Mouse (Mus musculus) forebrain, embryonic 14.5 days (tissue): ENCODE data around the gene Kcng4. TPM values are rescaled to one million over a fixed set of nuclear protein-coding genes. Genes with fewer than 3 reads are reported as not detected.

Source experiments
- ATAC-seq: fragments of 200-750 bp; cut with Nextera tagmentation; 2 replicates; pipeline ENCODE4 v1.8.0; 2017; ENCODE audit warnings: mild to moderate bottlenecking, moderate library complexity
- DNase-seq: peaks from one replicate; pipeline ENCODE4 v3.0.0-alpha.2; 2015; ENCODE audit warnings: low spot score
- H3K27ac ChIP-seq: fragments of 300-500 bp; sonication (generic); 2 replicates; pipeline ENCODE4 v1.5.1; 2014; ENCODE audit warnings: low read depth, mild to moderate bottlenecking, control low read depth, low read length, moderate library complexity
- H3K27me3 ChIP-seq: fragments of 300-500 bp; sonication (generic); replicated peaks from 2 replicates; pipeline ENCODE4 v1.6.1; 2014; ENCODE audit warnings: low read length, control low read depth, mixed read lengths; ENCODE audit not compliant: control insufficient read depth, insufficient read depth
- H3K36me3 ChIP-seq: fragments of 300-500 bp; sonication (generic); 2 replicates; pipeline ENCODE4 v1.6.1; 2014; ENCODE audit warnings: low read length, control low read depth; ENCODE audit not compliant: control insufficient read depth, insufficient read depth
- H3K4me1 ChIP-seq: fragments of 300-500 bp; sonication (generic); 2 replicates; pipeline ENCODE4 v1.6.1; 2014; ENCODE audit warnings: antibody characterized with exemption, low read length, control low read depth; ENCODE audit not compliant: control insufficient read depth, insufficient read depth
- H3K4me2 ChIP-seq: fragments of 300-500 bp; sonication (generic); 2 replicates; pipeline ENCODE4 v1.6.1; 2014; ENCODE audit warnings: mild to moderate bottlenecking, control low read depth, low read length
- H3K4me3 ChIP-seq: fragments of 300-500 bp; sonication (generic); 2 replicates; pipeline ENCODE4 v1.5.1; 2014; ENCODE audit warnings: low read depth, low read length, control low read depth
- H3K9ac ChIP-seq: fragments of 300-500 bp; sonication (generic); 2 replicates; pipeline ENCODE4 v1.6.1; 2014; ENCODE audit warnings: mild to moderate bottlenecking, low read length, control low read depth, moderate library complexity
- H3K9me3 ChIP-seq: fragments of 300-500 bp; sonication (generic); replicated peaks from 2 replicates; pipeline ENCODE4 v1.6.1; 2016; ENCODE audit warnings: low read length, control low read depth, mixed read lengths; ENCODE audit not compliant: control insufficient read depth
- WGBS: fragments of 180-500 bp; shearing (Covaris S2); extraction: QIAGEN DNeasy Blood & Tissue Kit; methylation state at CpG from one replicate; pipeline ENCODE4 v1.1.7; 2014; 5-methylcytosine and 5-hydroxymethylcytosine counted together
- polyA plus RNA-seq: library from polyadenylated mRNA; unstranded; fragments of >200 nt; fragmentation: Nextera tagmentation; extraction: Ambion mirVana; gene quantifications from 2 replicates; pipeline ENCODE4 v1.2.1, GENCODE M21; 2014

The Kcng4 gene
- polyA plus RNA-seq, 1 experiment from 2014 or later: 0.20 TPM

- no peaks in the 10 kb centered on the region for H3K9me3 ChIP-seq
- no peak overlapping the region for H3K4me3 ChIP-seq
- H3K36me3 ChIP-seq: no peaks in the 10 kb centered on the region
- no peak overlapping the region for H3K27ac ChIP-seq
- ATAC-seq (no peak), DNase-seq (peak; percentile 25)
- 0 out of 2 replicates have a peak, but pooled peaks cover 11% of the 10 kb centered on the region for H3K27me3 ChIP-seq
- H3K4me2 ChIP-seq: no peak overlapping the region
- no peaks in the 10 kb centered on the region for H3K4me1 ChIP-seq
- WGBS: 22% methylated on average over 14 of the region's 14 CpGs
- H3K9ac ChIP-seq: no peak overlapping the region
Measured at GRCm38 (mm10) chr8:119634616-119635336, 704 bp downstream of the Kcng4 start.

DNA sequence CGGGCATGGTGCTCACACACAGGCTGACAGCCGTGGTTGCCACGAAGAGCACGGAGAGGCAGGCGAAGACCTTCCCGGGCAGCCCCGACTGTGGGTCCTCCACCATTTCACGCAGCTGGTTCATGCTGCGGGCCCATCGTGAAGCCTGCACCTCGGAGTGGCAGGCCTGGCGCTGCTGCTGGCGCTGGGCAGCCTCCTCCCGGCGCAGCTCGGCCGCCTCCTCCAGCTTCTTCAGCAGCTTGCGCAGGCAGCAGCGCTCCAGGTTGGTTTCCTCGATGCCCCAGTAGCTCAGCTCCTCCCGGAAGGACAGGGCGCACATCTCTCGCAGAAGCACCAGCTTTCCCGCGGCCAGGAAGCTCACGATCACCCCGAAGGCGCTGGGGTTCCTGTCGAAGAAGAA is 2.6 kb downstream of the Kcng4 start:
- no peak overlapping the region for H3K9ac ChIP-seq
- H3K36me3 ChIP-seq: no peaks in the 10 kb centered on the region
- DNase-seq (no peak), ATAC-seq (no peak)
- H3K27me3 ChIP-seq: 0 out of 2 replicates have a peak, but pooled peaks cover 11% of the 10 kb centered on the region
- H3K4me2 ChIP-seq: no peak overlapping the region
- no peaks in the 10 kb centered on the region for H3K9me3 ChIP-seq
- no peak overlapping the region for H3K27ac ChIP-seq
- WGBS: 63% methylated on average over 29 of the region's 29 CpGs
- no peak overlapping the region for H3K4me3 ChIP-seq
- no peaks in the 10 kb centered on the region for H3K4me1 ChIP-seq

DNA sequence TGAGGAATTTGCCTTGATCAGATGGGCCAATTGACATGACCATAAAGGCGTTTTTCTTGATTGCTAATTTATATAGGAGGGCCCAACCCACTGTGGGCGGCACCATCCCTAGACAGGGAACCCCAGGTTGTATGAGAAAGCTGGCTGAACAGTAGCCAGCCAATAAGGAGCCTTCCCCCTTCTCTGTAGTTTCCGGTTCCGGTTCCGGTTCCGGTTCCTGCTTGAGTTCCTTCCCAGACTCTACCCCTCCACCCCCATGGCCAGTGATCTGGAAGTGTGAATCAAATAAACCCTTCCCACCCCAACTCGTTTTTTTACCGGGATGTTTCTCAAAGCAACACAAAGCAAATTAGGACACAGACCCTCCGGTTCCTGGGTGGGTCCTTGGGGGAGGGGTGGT is 3.2 kb downstream of the Kcng4 start:
- no peak for DNase-seq
- WGBS: 87% methylated on average over 9 of the region's 9 CpGs
- Histone ChIP-seq H3K4me1 (no peaks in the 10 kb centered on the region), H3K9ac (no peak overlapping the region), H3K27ac (no peak overlapping the region), H3K27me3 (0 out of 2 replicates have a peak, but pooled peaks cover 11% of the 10 kb centered on the region), H3K9me3 (no peaks in the 10 kb centered on the region), H3K4me2 (no peak overlapping the region), H3K4me3 (no peak overlapping the region), H3K36me3 (no peaks in the 10 kb centered on the region)
- no peak for ATAC-seq

DNA sequence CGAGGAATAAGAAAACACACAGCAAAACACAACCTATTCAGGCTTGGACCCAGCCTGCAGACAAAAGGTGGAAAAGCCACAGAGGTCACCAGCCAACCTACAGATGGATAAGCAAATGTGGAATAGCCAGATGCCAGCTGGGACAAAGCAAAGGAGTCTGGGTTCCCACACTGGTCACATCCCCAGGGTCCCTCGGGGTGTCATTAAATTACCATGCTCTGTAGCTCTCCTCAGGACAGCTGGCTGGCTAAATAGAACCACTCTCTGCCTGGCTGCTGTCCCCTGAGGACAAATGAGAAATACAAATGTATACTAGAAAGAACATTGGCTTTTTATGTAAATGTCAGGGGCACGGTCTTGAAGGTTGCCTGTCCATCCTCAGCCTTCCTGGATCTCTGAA is 4.6 kb downstream of the Kcng4 start:
- DNase-seq (no peak), ATAC-seq (no peak)
- H3K9ac ChIP-seq: no peak overlapping the region
- no peaks in the 10 kb centered on the region for H3K36me3 ChIP-seq
- WGBS: 54% methylated on average over 3 of the region's 3 CpGs
- no peak overlapping the region for H3K4me3 ChIP-seq
- 0 out of 2 replicates have a peak, but pooled peaks cover 11% of the 10 kb centered on the region for H3K27me3 ChIP-seq
- no peak overlapping the region for H3K4me2 ChIP-seq
- H3K4me1 ChIP-seq: no peaks in the 10 kb centered on the region
- no peaks in the 10 kb centered on the region for H3K9me3 ChIP-seq
- no peak overlapping the region for H3K27ac ChIP-seq

GRCm38 (mm10) chr8:119627613-119628359 is 7.7 kb downstream of the Kcng4 start:
- H3K4me3 ChIP-seq: no peak overlapping the region
- no peaks in the 10 kb centered on the region for H3K4me1 ChIP-seq
- no peaks in the 10 kb centered on the region; the same call in 1 of the 2 replicates for H3K27me3 ChIP-seq
- no peak for ATAC-seq
- H3K36me3 ChIP-seq: no peaks in the 10 kb centered on the region
- H3K9me3 ChIP-seq: no peaks in the 10 kb centered on the region
- no peak overlapping the region for H3K4me2 ChIP-seq
- no peak for DNase-seq
- H3K9ac ChIP-seq: no peak overlapping the region
- WGBS: 52% methylated on average over 10 of the region's 10 CpGs
- H3K27ac ChIP-seq: no peak overlapping the region

GRCm38 (mm10) chr8:119627199-119627598 is 8.3 kb downstream of the Kcng4 start:
- Histone ChIP-seq H3K9ac (no peak overlapping the region), H3K4me2 (no peak overlapping the region), H3K4me3 (no peak overlapping the region), H3K4me1 (no peaks in the 10 kb centered on the region), H3K36me3 (no peaks in the 10 kb centered on the region), H3K9me3 (no peaks in the 10 kb centered on the region), H3K27ac (no peak overlapping the region), H3K27me3 (no peaks in the 10 kb centered on the region; the same call in 1 of the 2 replicates)
- ATAC-seq: no peak
- 83% methylated on average over 7 of the region's 7 CpGs for WGBS
- DNase-seq: no peak

DNA sequence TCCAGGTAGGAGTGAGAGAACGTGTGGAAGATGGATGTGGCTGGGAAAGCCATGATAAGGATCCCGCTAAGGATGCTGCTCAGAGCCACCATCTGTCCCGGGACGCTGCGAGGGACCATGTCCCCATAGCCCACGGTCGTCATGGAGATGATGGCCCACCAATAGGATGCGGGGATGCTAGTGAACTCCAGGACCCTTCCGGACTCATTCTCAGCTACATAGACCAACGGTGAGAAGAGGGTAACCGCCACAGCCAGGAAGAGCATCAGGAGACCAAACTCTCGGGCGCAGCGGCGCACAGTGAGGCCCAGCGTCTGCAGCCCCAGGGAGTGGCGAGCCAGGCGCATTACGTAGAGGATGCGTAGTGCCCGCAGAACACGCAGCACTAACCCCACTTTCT is 9.7 kb downstream of the Kcng4 start:
- 86% methylated on average over 22 of the region's 22 CpGs for WGBS

DNA sequence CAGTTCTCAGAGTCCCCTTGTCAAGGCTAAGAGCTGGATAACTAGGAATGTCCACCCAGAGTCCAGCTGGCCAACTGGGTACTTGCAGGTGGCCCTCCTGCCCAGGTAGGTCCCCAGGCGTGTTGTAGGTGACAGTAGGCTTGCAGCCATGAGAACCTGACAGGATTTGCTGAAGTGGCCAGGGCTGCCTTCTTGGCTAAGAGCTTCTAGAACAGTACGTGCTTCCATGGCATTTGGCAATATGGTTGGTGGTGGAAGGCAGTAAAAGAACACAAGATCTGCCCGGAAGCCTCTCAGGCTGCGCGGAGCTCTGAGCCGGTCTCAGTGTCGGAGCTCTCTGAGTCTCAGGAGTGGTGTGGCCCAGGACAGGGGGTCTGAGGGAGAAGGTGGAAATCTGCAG is 10.6 kb downstream of the Kcng4 start:
- Histone ChIP-seq H3K4me2 (no peak overlapping the region), H3K4me3 (no peak overlapping the region), H3K27me3 (no peaks in the 10 kb centered on the region; the same call in 1 of the 2 replicates), H3K9me3 (no peaks in the 10 kb centered on the region), H3K4me1 (no peaks in the 10 kb centered on the region), H3K36me3 (no peaks in the 10 kb centered on the region), H3K9ac (no peak overlapping the region), H3K27ac (no peak overlapping the region)
- 87% methylated on average over 7 of the region's 7 CpGs for WGBS
- DNase-seq: no peak
- ATAC-seq: no peak

More for the DNA sequence above, 9.7 kb downstream of the Kcng4 start:
- no peak for ATAC-seq
- H3K27ac ChIP-seq: no peak overlapping the region
- H3K9me3 ChIP-seq: no peaks in the 10 kb centered on the region
- no peak for DNase-seq
- no peak overlapping the region for H3K4me2 ChIP-seq
- no peak overlapping the region for H3K9ac ChIP-seq
- no peak overlapping the region for H3K4me3 ChIP-seq
- H3K4me1 ChIP-seq: no peaks in the 10 kb centered on the region
- no peaks in the 10 kb centered on the region for H3K36me3 ChIP-seq
- no peaks in the 10 kb centered on the region; the same call in 1 of the 2 replicates for H3K27me3 ChIP-seq

GRCm38 (mm10) chr8:119623744-119624143 is 11.7 kb downstream of the Kcng4 start:
- Histone ChIP-seq H3K4me2 (no peak overlapping the region), H3K36me3 (no peaks in the 10 kb centered on the region), H3K27ac (no peak overlapping the region), H3K27me3 (no peaks in the 10 kb centered on the region; the same call in 1 of the 2 replicates), H3K4me3 (no peak overlapping the region), H3K4me1 (no peaks in the 10 kb centered on the region), H3K9me3 (no peaks in the 10 kb centered on the region), H3K9ac (no peak overlapping the region)
- WGBS: 92% methylated on average over 1 of the region's 1 CpGs
- DNase-seq: no peak
- no peak for ATAC-seq
